Mouse (Mus musculus) brain, embryonic 14.5 days (tissue): ENCODE results near the gene Cd44.

Experiments used
- CTCF ChIP-seq: fragments of 200-500 bp; IDR thresholded peaks from 2 replicates; pipeline ENCODE4 v1.5.1; 2012; ENCODE audit warnings: inconsistent platforms, mild to moderate bottlenecking, moderate library complexity, borderline replicate concordance; ENCODE audit not compliant: insufficient read depth, insufficient read length; ENCODE audit errors: extremely low read depth
- POLR2A ChIP-seq: fragments of 200-500 bp; IDR thresholded peaks from 2 replicates; pipeline ENCODE4 v1.6.1; 2012; ENCODE audit warnings: mild to moderate bottlenecking, inconsistent platforms, borderline replicate concordance; ENCODE audit not compliant: poor library complexity, insufficient read depth, insufficient read length, severe bottlenecking; ENCODE audit errors: extremely low read depth

GRCm38 (mm10) chr2:102782751-102783150 is 118.7 kb downstream of the Cd44 start:
- no peak for TF ChIP-seq CTCF
- no peak for TF ChIP-seq POLR2A
